Mouse (Mus musculus) lung, adult 2 months (tissue): ENCODE measurements around the gene Mfsd8.
"Not testable (repeated sequence)": the region's sequence is repeated elsewhere in the genome, so short reads cannot be mapped to it uniquely, and the experiment has no call there.

ENCODE experiments used
- CTCF ChIP-seq: fragments of 200-500 bp; IDR thresholded peaks from 2 replicates; pipeline ENCODE4 v1.5.1; 2011; ENCODE audit warnings: mild to moderate bottlenecking, low read length, control low read depth; ENCODE audit not compliant: insufficient read depth
- POLR2A ChIP-seq: fragments of 200-500 bp; IDR thresholded peaks from 2 replicates; pipeline ENCODE4 v1.6.1; 2011; ENCODE audit warnings: low read depth, mild to moderate bottlenecking, control low read depth, low read length, borderline replicate concordance; ENCODE audit errors: extremely low read depth

GRCm38 (mm10) chr3:40894336-40894735, 47.6 kb upstream of the Mfsd8 start:
- TF ChIP-seq CTCF, POLR2A: not testable (repeated sequence)
